Mouse (Mus musculus) right cerebral cortex, adult 2 months (tissue): ENCODE measurements around the gene Dnm3.

Source experiments
- DNase-seq, 2 experiments: peaks; one replicate each; pipeline ENCODE4 v3.0.0; 2021 to 2022; ENCODE audit warnings: low spot score in 2 of 2

Dnm3 gene

DNA sequence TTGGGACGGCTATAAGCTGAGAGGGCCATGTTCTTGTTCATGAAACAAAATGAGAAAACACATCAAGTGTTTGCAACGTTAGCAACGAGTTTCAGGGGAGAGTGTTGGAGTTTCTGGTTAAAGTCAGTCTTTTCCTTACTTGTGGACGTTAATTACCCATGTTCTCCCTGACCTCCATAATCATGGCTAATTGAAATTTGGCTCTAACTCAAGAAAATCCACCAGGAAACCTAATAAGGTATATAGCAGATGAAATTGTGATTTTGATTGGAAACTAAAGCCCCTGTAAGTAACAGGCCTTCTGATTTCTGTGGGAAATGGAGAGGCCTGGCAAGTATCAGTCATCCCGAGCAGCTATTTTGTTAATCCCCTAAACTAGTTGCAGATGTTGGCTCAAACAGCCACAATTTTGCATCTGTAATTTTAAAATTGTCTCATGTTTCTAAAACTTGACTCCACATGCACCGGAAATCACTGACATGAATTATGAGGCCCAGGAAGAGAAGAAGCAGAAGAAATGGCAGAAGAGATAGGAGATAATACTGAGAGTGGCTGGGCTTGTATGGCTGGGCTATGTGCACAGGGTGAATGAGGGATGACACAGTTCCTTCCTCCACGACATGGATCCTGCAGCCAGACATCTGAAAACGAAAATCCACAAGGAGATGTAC, 223.7 kb downstream of the Dnm3 start:
- no peak for DNase-seq

DNA sequence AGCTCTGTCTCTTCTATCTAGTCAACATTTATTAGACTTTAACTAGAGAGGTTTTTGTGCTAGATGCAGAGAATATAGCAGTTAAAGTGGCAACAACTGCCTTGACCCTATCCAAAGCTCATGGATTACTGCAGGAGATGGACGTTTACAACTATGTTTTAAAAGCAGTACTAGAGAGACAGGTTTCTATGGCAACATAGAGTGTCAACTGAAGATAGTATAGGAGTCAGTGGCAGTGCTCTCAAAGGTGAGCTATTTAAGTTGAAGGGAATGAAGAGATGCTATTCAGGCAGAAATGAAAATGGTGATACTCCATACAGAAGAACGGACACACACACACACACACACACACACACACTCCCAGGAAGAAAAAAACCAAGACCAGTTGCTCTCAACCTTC, 225.0 kb downstream of the Dnm3 start:
- DNase-seq, result no peak

DNA sequence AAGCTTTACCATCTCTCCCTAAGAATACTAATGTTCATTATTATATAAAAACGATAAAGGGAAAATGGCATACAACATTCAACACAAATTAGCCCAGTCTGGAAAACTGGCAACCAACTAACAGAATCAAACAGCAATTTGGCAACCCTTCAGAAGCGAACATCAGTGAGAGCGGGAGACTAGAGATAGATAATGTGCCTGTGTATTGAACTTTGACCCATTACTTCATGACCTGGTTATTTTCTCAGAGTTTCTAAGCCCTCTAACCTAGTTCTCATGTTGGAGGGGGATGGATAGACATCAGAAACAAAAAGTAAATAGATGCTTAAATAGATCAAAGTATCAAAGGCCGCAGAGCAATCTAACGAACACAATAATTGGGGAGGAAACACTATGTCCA, 230.6 kb downstream of the Dnm3 start:
- DNase-seq, result no peak

DNA sequence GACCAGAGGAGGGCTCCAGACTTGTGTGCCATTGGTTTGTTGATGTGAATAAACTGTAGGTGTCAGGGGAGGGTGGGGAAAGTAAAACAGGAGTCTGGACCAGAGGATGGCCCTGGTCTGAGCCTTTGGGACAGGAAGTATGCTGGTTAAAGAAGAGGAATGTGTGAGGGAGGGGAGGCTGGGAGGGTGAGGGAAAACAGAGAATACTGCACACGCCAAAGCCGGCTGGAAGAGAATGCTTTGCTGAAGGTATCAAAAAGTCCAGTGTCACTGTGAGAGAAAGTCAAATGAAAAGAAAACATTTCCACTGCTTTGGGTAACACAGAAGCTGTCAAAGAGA, 234.2 kb downstream of the Dnm3 start:
- DNase-seq, result no peak

DNA sequence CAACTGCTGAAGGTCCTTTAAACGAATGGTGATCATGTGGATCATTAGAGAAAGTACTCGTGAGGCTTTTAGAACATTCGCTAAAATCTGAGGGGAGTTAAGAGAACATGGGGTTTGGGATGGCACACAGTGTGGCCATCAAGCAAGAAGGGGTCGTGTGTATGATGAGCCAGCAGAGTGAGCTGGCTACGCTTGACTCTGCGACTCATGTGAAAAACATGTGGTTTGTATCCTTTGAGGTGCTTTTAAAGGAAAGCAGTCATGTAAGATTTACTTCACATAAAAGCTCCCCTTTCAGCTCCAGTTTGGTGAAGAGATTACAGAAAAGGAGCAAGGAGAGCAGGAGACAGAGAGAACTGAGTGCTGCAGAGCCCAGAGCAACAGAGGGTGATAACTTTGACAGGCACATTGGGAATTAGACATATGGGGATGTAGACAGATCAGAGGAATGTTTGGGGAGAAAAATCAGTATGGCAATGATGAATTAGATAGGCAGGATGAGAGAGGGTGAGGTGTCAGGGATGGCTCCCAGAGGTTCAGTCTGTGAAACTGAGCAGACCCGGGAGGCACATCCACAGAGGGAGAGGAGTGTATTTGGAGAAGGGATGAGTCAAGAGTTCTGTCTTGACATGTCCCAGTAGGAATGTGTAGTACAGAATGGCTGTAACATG, 234.7 kb downstream of the Dnm3 start:
- no peak for DNase-seq

DNA sequence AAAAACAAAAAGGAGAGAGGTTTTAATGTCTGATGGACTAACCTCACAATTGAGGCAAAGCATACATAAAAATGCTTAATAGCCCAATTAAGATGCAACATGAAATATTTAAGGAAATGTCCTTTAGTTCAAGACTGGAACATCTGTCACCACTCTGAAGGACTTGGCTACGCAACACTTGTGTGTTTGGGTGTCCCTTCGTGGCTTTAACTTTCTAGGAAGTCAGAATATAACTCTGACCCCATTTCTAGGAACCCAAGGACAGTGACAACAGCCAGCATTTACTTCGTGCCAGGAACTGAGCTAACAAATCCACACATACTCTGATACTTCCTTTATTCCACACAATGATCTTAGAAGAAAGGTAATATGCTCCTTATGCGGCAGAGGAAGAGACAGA, 237.1 kb downstream of the Dnm3 start:
- DNase-seq, result no peak

DNA sequence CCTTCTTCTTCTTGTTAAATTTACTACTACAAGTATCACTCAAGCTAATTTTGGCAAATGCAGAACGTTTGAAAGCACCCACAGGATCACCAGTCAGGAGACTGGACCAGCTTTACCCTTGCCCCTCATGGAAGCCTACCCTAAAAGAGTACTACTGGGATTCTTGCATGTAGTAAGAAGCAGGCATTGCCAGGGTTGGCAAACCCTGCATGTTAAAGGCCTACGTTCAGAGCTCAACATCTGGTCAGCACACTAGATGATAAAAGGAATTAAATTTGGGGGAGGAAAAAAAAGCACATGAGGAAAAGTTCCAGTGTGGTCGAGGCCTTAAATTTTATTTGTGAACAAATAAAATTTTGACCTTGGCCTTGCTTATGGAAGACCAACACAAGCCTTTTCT, 239.2 kb downstream of the Dnm3 start:
- DNase-seq, result no peak

DNA sequence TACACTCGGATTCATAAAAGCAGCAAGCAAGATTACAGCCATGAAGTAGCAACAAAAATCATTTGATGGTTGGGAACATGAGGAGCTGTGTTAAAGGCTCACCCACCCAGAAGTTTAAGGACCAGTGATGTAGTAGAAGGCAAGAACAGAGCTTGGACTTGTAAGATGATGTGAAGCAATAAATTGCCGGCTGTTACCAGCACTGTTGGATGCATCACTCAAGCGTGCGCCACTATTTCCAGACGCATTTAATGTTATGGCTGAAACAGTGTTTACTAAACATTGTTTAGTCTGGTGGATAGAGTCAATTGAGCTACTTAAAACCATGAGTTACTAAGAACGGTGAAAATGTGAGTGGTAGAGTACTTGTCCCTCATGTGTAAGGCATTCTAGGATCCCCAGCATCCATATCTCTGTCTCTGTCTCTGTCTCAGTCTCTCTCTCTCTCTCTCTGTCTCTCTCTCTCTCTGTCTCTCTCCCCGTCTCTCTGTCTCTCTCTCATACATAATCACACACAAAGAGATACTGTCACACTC, 241.1 kb downstream of the Dnm3 start:
- DNase-seq, result no peak

DNA sequence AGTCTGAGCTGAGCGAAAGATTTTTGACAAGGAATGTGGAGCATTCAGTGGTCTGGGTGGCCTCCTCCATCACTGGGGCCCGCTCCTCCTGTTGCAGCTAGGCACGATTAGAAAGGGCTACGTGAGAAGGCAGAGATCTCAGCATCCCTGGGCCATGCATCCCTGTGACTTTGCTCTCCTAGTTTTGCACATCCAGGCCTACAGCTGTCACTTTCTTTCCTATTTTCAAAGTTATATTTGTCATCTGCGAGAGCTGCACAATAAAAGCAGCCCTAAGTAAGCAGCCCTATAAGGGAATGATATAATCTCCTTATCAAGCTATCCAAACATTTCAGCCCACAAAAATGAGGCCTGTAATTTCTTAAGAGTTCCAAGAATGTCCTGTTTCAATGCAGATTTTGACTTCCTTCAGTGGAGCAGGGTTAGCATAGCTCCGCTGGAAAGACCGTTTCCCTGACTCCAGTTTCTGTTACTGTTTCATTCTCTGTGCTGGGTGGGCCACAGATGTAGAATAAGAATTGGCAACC, 252.2 kb downstream of the Dnm3 start:
- no peak for DNase-seq

DNA sequence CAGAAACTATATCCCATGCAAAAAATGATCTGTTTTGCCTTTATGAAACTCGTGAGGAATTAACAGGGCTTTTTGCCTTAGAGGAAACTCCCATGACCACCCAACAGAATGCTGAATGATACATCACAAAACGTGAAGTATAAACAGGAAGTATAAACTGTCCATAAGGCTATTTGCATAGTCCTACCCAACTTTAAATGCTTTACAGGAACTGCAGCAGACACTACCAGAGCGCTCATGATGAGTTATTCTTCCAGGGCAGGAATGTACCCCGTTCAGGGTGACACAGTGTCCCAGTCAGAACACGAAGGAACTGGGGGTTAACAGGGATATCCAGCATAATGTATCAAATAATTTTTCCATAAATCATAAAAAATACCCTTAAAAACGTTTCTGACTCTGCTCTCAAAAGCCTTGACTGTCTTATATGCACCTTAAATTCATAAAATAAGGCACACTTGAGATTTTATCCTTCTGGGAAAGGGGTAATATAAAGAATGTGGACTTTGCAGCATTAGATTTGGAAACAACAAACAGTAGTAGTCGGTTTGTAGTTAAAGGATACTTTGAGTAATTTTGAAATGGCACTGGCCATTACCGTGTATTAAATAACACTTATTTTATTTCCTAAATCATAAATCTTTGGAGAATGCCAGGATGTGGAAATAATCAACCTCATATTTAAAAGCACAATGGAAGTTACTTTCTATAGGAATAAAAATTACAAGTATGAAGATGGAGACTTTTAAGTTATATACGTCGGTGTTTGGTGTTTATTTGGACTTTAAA, 252.8 kb downstream of the Dnm3 start:
- DNase-seq, result no peak

DNA sequence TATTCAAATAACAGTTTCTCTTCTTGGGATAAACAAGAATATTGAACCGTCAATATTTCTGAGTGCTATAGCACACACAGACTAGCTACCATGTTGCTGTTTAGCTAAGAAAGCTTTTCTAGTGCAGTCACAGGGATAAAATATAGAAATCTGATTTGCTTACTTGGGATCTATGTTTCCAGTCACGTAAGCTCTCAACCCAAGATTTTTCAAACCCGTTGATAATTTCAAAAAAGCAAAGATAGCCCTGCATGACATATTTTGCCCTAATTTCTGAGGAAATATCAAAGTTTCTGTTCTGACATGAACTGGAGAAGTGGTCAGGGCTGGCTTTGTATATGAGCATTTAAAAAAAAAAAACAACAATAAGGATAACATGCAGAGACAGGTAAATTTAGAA, 253.8 kb downstream of the Dnm3 start:
- DNase-seq, result no peak

DNA sequence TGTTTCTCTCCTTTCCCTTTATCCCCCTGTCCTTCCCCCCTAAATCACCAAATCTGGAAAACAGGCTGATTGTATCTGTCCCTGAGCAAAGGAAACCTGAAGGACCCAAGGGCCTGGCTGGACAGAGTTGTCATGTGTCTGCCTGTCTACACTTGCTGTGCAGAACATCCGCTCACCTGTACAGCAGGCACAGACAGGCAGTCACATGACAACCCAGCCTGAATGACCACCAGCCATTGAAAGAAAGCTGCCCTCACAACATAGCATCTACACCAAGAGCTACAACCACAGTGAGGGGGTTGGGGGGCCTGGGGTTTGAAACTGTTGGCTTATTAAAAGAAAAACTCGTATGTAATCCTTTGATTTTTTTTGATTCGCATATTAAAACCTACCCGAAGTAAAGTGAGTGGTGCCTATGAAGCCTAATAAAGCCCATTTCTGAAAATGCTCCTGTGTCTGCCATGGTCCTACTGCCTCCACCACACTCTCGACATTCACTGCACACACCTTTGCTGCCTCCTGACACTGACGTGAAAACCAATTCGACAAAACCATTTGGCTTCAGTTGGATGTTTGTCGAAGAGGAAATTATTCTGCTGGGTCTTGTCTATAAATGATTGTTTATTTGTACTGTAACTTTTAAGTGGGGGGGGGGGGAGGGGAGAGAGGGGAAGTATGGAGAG, 254.4 kb downstream of the Dnm3 start:
- no peak for DNase-seq

DNA sequence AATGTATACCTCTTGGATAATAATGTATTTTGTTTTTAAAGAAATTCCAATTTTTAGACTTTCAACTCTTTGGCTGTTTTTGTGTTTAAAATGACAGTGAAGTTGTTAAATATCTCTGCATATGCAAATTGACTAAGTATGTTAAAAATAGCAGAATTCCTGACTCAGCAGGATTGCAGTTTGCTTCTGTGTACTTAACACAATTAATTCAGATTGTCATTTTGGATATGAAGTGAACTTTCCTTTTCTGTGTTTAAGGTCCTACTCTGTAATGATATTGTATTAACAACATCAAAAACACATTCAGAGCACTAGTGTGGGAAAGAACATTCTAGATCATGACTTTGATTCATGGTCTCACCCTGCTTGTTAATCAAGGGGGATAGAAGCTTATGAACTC, 255.5 kb downstream of the Dnm3 start:
- no peak for DNase-seq

DNA sequence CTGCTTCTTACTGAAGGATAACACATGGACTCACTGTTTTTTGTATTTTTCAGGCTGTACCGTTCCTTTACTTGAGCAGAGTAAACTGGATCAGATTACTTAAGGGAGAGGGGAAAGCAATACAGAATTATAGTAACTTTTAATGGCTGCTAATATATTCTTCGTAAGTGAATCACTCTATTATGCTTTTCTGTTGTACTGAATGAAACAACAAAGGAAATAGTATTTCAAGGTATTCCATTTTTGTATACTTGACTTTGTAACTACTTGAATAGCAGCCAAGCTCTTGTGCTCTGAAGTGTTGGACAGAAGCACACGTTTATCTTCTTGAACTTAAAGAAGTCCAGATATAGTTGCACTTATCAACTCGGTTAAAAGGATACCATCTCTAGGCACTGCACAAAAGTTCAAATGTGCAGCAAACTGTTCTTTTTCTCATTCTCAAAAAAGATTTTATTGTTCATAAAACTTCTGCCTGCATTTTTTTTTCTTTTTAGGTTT, 256.0 kb downstream of the Dnm3 start:
- no peak for DNase-seq

DNA sequence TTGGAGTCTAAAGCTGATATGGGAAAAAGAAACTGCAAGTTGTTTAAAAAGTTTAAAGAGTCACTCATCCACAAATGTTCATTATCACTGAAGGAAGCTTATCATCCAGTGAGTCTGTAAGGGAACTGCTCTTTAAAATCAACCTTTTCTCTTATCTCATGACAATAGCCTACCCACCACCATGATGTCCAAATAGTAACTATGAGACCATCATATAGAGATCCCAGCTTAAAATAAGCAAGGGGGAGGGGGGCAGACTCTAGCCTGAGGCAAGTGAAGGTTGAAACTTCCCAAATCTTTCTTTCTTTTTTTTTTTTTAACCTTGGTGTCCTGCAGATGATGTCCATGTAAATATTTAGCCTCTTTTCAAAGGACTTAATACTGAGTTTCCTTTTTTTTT, 256.9 kb downstream of the Dnm3 start:
- no peak for DNase-seq

DNA sequence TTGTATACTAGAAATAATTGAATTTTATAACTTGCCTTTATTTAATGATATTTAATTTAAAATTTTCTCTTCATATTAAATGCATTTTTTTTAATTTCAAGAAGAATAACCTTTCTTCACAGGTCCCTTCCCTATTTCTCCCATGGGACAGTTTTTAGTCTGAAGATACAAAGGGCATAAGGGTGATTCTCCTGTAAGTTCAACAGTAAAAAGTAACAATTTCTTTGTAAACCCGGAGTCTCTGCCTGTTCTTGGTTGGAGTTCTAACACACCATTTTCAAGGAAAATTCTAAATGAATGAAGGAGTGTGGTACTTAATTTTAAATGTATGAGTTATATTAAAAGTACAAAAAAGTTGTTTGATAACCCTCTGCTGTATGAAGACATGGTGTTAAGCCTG, 258.1 kb downstream of the Dnm3 start:
- DNase-seq, result no peak

DNA sequence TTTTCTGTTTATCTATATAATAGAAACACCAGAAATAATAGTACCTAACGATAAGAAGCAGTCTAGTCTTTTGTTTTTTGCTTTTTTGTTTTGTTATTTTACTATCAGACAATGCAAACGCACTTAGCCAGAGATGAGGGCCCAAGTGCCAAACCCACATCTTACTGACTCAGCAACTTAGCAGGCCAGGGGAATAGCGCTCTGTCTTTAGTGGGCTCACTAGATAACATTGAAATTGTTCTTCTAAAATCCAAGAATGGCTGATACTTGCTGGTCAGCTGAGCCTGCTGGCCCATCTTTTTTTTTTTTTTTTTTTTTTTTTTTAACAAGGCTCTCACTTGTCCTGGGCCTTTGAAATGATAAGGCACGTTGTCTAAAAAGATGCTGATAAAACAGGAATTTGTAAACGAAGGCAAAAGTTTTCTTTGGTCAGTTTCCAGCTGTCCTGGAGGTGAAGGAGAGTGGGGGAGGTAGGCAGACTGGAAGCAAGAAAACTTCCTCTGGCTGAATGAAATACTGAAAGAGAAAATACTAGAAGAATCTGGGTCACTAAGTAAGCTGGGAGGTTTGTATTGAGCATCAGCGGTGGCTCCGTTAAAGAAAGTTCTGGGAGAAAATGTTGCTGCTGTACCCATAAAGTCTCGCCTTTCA, 259.2 kb downstream of the Dnm3 start:
- DNase-seq, result no peak

DNA sequence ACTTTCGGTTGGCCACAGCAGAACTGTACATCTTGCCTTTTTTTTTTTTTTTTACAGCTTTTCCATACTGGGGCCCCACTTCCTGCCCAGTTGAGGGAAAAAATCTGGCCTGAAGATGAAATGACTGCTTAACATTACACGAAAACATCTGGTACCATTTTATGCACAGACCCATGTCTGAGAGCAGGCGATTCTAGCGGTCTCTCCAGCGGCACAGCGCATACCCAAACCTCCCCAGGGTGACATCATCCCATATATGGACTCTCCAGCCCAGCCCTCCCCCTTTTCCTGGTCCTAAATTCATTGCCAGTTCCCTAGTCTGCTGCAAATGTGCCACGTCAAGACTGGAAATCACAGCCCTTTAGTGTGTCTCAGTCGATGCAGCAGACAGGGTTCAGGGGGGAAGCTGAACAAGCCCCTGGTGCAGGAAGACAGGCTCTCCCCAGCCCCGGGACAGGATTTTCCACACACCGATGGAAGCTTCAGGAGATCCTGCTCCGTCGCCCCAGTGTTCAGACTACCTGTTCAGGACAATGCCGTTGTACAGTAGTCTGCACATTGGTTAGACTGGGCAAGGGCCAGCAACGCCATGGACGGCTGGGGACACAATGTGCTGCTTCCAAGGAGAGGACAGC, 260.4 kb downstream of the Dnm3 start:
- no peak for DNase-seq

DNA sequence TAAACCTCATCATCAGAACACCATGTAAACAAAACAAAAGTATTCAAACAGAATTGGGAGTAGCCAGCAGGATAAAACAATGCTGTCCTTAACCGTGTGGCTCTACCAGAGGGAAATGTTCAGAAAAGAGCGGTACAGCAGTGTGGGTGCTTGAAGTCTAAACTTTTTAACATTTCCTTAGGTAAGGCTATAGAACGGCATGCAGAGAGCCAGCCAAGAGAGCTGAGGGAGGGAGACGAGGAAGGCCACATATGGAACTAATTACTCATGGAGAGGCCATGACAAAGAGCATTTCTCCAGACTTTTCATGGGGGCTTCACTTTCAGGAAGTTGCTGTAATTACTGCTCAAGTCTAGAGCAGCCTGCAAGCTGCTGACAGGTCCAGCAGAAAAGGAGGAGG, 261.2 kb downstream of the Dnm3 start:
- DNase-seq, result no peak

DNA sequence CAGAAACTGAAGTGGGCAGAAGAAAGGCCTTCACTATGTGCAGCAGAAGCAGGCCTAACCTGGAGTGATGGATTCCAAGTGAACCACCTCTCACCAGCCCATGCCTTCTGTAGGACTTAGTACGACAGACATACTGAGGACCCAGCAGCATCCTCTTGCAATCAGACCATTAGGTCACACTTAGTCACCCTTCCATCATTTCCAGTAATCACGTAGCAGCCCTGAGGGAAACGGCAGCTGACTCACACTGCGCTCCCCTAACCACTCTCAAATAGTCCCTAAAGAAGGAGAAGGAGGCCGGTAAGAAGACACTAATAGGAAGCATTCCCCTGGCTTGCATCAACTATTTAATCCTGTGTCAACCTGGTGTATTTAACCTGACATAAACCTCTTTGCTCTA, 262.1 kb downstream of the Dnm3 start:
- no peak for DNase-seq

DNA sequence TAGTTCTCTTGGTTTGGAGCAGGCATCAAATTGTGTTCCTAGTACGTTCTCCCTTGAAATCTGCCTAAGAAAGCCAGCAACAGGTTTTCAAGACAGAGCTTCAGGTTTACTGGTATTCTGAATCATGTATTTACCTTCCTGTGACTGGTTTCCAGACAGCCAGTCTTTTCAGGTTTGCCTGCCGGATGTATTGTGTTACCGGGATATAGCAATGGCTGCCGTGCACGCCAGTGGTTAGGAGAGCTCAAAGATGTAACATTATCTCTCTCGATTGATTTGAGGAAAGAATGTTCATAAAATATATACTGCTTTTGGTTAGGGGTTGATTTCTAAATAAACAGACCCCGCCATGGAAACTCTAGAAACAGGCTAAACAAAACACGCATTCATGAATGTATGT, 264.8 kb downstream of the Dnm3 start:
- no peak for DNase-seq
